Comparison of ENCODE assay signal across 24 mouse cellular contexts in genomic region chr1:155297203-155297602, GRCm38 (mm10). TPM values are rescaled to one million over a fixed set of nuclear protein-coding genes. Genes with fewer than 3 reads are reported as not detected.
DNase-seq lines count a peak whose midpoint lies in the region; ATAC-seq and TF ChIP-seq lines count a peak whose summit lies in the region.
"Had no signal": no experiment of that assay in that cellular context is flagged by ENCODE, and none has a peak within 500 bp of the region (broad histone marks: within the 10 kb centered on the region; RNA-seq: fewer than 3 reads in every experiment).

No protein-coding gene starts in this region.

- peaks cover 4% of the 10 kb centered on the region for H3K4me1 ChIP-seq in cortical plate, adult 2 months (ENCODE audit: control insufficient read depth, insufficient read depth, low read length)
- H3K4me1 ChIP-seq in heart, embryonic 12.5 days (replicated peaks) = no peaks in the 10 kb centered on the region
- H3K4me1 ChIP-seq: embryonic facial prominence, embryonic 13.5 days; embryonic facial prominence, embryonic 15.5 days; forebrain, embryonic 12.5 days had no signal

- no peaks in the 10 kb centered on the region for H3K27me3 ChIP-seq in heart, embryonic 12.5 days (replicated peaks)
- H3K27me3 ChIP-seq: CH12.LX; embryonic facial prominence, embryonic 13.5 days; embryonic facial prominence, embryonic 15.5 days; forebrain, embryonic 12.5 days had no signal

- TF ChIP-seq POLR2A in cortical plate, adult 2 months (IDR thresholded peaks at IDR 0.05; ENCODE audit: extremely low read depth, insufficient read depth, low read length) = no peak

- peak overlapping the region; percentile 77; the same call in 1 of the 2 replicates for H3K27ac ChIP-seq in cortical plate, adult 2 months (ENCODE audit: insufficient read depth, low read length)
- no peak overlapping the region for H3K27ac ChIP-seq in heart, embryonic 12.5 days (ENCODE audit: poor library complexity, severe bottlenecking)
- H3K27ac ChIP-seq: embryonic facial prominence, embryonic 13.5 days; embryonic facial prominence, embryonic 15.5 days; forebrain, embryonic 10.5 days; forebrain, embryonic 12.5 days had no signal

- WGBS in heart, embryonic 12.5 days = 82% methylated on average over 2 of the region's 2 CpGs

- no peak overlapping the region for H3K4me3 ChIP-seq in cortical plate, adult 2 months (ENCODE audit: insufficient read depth, low read length)
- no peak overlapping the region for H3K4me3 ChIP-seq in heart, embryonic 12.5 days
- H3K4me3 ChIP-seq: embryonic facial prominence, embryonic 13.5 days; embryonic facial prominence, embryonic 15.5 days; erythroblast, embryonic 14.5 days; forebrain, embryonic 10.5 days; forebrain, embryonic 12.5 days had no signal

- 0 out of 2 replicates have a peak, but pooled peaks have one; percentile 27 for ATAC-seq in frontal cortex, adult (ENCODE audit: low TSS enrichment)
- ATAC-seq in heart, embryonic 12.5 days (ENCODE audit: insufficient number of reproducible peaks, low FRiP score) = no peak
- ATAC-seq: CD4-positive, CD25-positive, alpha-beta regulatory T cell, adult 4 months; forebrain, embryonic 14.5 days; forebrain, embryonic 16.5 days had no signal

- no peak for DNase-seq in frontal cortex, postnatal 25 days (ENCODE audit: low spot score in 2 of 2)
- DNase-seq in NIH3T3 (ENCODE audit: low read depth) = peak; percentile 12
- DNase-seq in natural killer cell, adult 2 months (ENCODE audit: low spot score in 2 of 2) = no peak
- DNase-seq: adrenal gland, adult 2 months; adrenal gland, postnatal 10 days; adrenal gland, postnatal 25 days; B cell, adult 2 months; cerebellum, adult 11-12 months; cerebellum, adult 2 months; cerebellum, adult 9-10 months; embryo, embryonic 11 days had no signal

- H3K9me3 ChIP-seq in heart, embryonic 12.5 days (replicated peaks) = no peaks in the 10 kb centered on the region
- H3K9me3 ChIP-seq: embryonic facial prominence, embryonic 13.5 days; embryonic facial prominence, embryonic 15.5 days; forebrain, embryonic 10.5 days; forebrain, embryonic 12.5 days; G1E had no signal

- H3K9ac ChIP-seq in heart, embryonic 12.5 days = no peak overlapping the region
- H3K9ac ChIP-seq: embryonic facial prominence, embryonic 13.5 days; embryonic facial prominence, embryonic 15.5 days; forebrain, embryonic 12.5 days had no signal

- TF ChIP-seq CTCF in cortical plate, adult 2 months (IDR thresholded peaks at IDR 0.05; ENCODE audit: extremely low read depth, insufficient read depth, low read length) = no peak

- peaks cover 4% of the 10 kb centered on the region for H3K36me3 ChIP-seq in heart, embryonic 12.5 days
- H3K36me3 ChIP-seq: embryonic facial prominence, embryonic 13.5 days; embryonic facial prominence, embryonic 15.5 days; forebrain, embryonic 12.5 days had no signal

- H3K4me2 ChIP-seq in heart, embryonic 12.5 days = no peak overlapping the region
- H3K4me2 ChIP-seq: embryonic facial prominence, embryonic 13.5 days; embryonic facial prominence, embryonic 15.5 days; forebrain, embryonic 12.5 days had no signal

RNA-seq across cellular contexts. Expression of gene BC034090, which starts 53.0 kb away (rescaled TPM):
- 13.2 and 14.2 TPM in 2 replicates for polyA plus RNA-seq in cortical plate, adult 2 months (2012; rRNA removed)
- 9.0 and 9.6 TPM in 2 replicates for polyA plus RNA-seq in heart, embryonic 12.5 days (2016; fragmentation: Nextera tagmentation; extraction: Ambion mirVana)
- polyA plus RNA-seq: erythroblast, embryonic 14.5 days had no signal
